Mouse (Mus musculus) cerebellum, adult 11-12 months (tissue): Measurements from ENCODE around the gene Olfr952.

Source experiments
- DNase-seq: peaks from one replicate; pipeline ENCODE4 v3.0.0; 2022

The Olfr952 gene

GRCm38 (mm10) chr9:39427048-39427447 is at the start of gene Olfr952:
Gene Olfr952 (minus strand): TSS chr9:39427148.
- no peak for DNase-seq

DNA sequence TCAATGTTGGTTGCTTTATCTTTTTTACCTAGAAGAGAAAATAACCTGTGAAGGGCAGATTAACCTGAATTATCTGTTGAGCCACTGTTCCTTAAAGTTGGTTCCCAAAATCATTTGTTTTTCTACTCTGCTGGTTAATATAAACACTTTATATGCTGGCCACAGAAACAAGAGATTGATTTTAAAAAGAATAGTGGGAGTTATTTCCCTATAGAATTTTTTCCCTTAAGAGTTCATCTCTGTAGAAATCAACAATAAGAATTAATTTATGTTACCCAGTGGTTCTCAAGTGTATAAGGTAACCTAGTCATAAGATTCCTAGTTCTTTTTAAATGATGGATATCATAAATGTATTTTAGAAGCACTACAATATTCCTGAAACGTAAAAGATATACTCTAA is 44.9 kb upstream of the Olfr952 start, which contains the start of gene Olfr955:
Gene Olfr955, minus strand, starts transcription at position 101 of the 400 bp plus-strand sequence.
- no peak for DNase-seq

DNA sequence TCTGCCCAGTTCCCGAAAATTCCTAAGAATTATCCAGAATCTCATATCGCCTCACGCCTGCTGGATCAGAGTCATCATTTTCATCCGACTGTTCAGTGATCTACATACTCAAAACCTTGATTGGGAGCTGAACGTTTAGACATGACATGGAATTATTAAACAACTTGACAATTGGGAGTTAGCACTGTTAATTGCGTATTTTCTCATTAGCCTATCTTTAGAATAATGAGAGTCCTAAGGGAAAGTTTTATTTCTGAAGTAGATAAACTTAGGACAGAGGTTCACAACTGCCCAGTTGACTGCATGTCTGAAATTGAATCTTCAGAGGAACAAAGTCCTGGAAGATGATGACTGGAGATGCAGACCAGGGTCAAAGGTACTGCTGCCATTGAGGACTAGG is 29.5 kb upstream of the Olfr952 start, which contains the start of gene Olfr954:
Gene Olfr954, plus strand, starts transcription at position 301 of the 400 bp plus-strand sequence.
- no peak for DNase-seq

DNA sequence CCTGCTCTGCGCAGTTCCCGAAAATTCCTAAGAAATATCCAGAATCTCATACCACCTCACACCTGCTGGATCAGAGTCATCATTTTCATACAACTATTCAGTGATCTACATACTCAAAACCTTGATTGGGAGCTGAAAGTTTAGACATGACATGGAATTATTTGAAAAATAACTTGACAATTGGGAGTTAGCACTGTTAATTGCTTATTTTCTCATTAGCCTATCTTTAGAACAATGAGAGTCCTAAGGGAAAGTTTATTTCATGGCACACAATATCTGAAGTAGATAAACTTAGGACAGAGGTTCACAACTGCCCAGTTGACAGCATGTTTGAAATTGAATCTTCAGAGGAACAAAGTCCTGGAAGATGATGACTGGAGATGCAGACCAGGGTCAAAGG is 39.8 kb downstream of the Olfr952 start, which contains the start of gene Olfr951:
Gene Olfr951, plus strand, starts transcription at position 301 of the 400 bp plus-strand sequence.
- DNase-seq: no peak
